Mouse (Mus musculus) lung, adult 18-20 months (tissue): ENCODE measurements around the gene Lrrc72.

Experiments used
- DNase-seq, 2 experiments: peaks; one replicate each; pipeline ENCODE4 v3.0.0; 2022; ENCODE audit warnings: mixed read lengths in 2 of 2

Gene Lrrc72

DNA sequence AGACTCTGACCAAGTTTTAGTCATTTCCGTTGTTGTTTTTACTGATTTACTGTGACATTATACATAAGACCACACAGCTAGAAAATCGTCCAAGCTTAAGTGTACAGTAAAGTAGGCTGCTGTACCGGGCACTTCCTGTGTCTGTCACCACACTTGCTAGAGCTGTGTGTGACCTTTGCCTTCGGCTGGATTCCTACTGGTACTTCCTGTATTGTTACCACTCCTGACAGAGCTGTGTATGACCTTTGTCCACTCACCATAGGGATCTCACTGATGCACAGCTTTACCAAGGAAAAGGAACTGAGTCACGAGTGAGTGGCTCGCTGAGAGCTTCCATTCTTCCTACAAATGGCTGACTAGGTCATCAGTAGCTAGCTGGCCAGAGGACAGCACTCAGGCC is 66.1 kb downstream of the Lrrc72 start:
- peak; percentile 24 to 27 for DNase-seq

DNA sequence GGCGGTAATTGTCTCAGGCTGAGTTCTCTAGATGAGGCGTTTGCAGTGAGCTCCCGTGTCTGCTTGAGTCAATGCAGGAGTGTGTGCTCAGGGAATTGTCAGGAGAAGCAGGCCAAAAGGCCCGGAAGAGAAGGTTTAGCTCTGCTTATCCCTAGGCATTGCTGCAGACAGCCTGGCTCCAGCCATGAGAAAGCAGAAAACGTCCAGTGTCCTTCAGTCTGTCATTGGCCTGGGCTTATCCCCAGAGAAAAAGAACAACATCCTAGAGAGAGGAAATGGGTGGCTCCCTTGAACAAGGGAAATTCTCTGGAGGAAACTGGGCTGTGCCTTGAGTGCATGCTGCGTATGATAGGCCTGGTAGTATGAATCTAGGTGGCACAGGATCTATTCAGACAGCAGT is 70.6 kb downstream of the Lrrc72 start:
- peak; percentile 18 to 42 for DNase-seq

DNA sequence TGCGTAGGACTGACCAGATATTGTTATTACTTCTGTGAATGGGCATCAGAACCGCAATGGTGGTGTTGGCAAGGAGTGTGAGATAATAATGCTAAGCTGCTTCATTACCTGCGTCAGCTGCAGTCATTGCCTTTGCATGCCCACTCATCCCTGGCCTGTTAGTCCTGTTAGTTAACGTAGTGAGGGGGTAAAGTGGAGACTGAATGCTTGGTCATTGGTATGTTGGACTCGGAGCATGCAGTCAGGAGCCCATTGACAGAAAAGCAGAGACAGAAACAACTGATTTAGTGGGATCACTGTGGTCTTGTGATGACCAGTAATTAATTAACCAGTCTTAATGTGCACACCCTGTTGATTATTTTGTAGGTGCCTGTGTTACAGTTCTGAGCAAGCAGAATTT is 76.0 kb downstream of the Lrrc72 start:
- no peak for DNase-seq

DNA sequence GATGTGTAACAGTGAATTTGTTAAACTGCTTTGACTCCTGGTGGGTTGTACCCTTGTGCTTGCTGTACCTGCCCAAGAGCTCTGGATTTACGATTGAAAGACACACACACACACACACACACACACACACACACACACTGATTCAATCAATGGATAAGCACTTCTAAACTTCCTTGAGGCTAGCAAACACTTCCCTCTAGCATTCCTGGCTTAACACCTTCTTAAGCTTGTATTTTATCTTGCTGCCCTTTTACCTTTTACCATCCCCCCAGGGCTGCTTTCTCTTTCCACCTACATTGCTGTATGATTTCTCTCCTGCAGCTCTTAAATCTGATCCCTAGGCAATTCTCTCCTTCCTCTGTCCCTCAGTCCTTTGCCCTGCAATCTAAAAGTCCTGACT is 87.9 kb downstream of the Lrrc72 start:
- DNase-seq: no peak

DNA sequence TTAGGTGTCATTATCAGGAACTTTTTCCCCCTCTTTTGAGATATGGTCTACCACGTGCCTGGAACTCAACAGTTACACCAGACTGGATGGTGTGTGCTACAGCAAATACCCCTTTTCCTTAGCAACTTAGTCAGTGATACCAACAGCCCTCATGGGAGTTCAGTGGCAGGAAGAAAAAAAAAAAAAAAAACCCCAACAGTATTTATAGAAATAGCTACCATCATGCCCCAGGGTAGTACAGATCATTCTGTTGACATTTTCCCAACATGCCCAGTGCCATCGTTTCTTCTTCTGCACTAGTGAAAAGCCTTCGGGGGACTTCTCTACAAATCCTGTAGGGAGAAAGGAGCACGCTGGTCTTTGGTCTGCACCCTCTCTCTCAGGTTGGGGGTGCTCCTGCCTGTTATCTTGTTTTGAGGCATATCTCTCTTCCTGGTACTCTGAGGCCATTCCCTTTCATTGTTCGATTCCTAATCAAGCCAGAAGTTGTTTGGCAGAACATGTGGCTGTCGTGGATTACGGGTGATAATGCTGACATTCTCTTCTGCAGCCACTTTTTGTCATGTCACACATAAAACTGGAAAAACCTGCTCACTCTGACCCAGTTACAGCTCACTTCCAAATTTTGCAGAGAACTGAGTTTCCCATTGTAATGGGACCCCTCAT is 88.9 kb downstream of the Lrrc72 start:
- DNase-seq: no peak
